In genomic region chrX:14835862-14836261, GRCm38 (mm10) we compare ENCODE assay signal across 28 mouse cellular contexts.
"Had no signal": no experiment of that assay in that cellular context is flagged by ENCODE, and none has a peak within 500 bp of the region (broad histone marks: within the 10 kb centered on the region; RNA-seq: fewer than 3 reads in every experiment).

No protein-coding gene starts in this region.

- H3K36me3 ChIP-seq: heart, embryonic 13.5 days; heart, embryonic 15.5 days; hindbrain, embryonic 13.5 days; hindbrain, embryonic 15.5 days; kidney, embryonic 15.5 days; limb, embryonic 10.5 days; limb, embryonic 12.5 days; liver, embryonic 13.5 days; liver, embryonic 15.5 days had no signal

- H3K27ac ChIP-seq: heart, adult 2 months; heart, embryonic 13.5 days; heart, embryonic 15.5 days; hindbrain, embryonic 13.5 days; hindbrain, embryonic 15.5 days; hindbrain, postnatal 0 days; kidney, embryonic 15.5 days; kidney, postnatal 0 days; left cerebral cortex, adult 2 months; limb, embryonic 10.5 days; limb, embryonic 12.5 days; liver, embryonic 13.5 days; liver, embryonic 15.5 days had no signal

- H3K4me3 ChIP-seq: heart, adult 2 months; heart, embryonic 13.5 days; heart, embryonic 15.5 days; hindbrain, embryonic 13.5 days; hindbrain, embryonic 15.5 days; kidney, embryonic 15.5 days; left cerebral cortex, adult 2 months; limb, embryonic 10.5 days; limb, embryonic 12.5 days; liver, embryonic 13.5 days; liver, embryonic 15.5 days had no signal

- DNase-seq: gastrocnemius, postnatal 14 days; gastrocnemius, postnatal 36 days; heart, adult 11 months; heart, adult 2 months; heart, postnatal 14 days; heart, postnatal 36 days; kidney, adult 11 months; kidney, adult 2 months; kidney, adult 9 months; kidney, postnatal 14 days; kidney, postnatal 36 days; layer of hippocampus, adult 9-11 months; liver; liver, embryonic 13.5 days had no signal

- H3K27me3 ChIP-seq: heart, embryonic 13.5 days; heart, embryonic 15.5 days; hindbrain, embryonic 13.5 days; hindbrain, embryonic 15.5 days; kidney, embryonic 15.5 days; limb, embryonic 12.5 days; liver, embryonic 13.5 days; liver, embryonic 15.5 days had no signal

- H3K9me3 ChIP-seq: heart, embryonic 15.5 days; hindbrain, embryonic 13.5 days; hindbrain, embryonic 15.5 days; kidney, embryonic 15.5 days; limb, embryonic 10.5 days; liver, embryonic 13.5 days; liver, embryonic 15.5 days had no signal

- ATAC-seq: hindbrain, postnatal 0 days; intestine, embryonic 16.5 days had no signal

- H3K9ac ChIP-seq: heart, embryonic 13.5 days; heart, embryonic 15.5 days; hindbrain, embryonic 13.5 days; hindbrain, embryonic 15.5 days; kidney, embryonic 15.5 days; limb, embryonic 12.5 days; liver, embryonic 13.5 days; liver, embryonic 15.5 days had no signal

- H3K4me2 ChIP-seq: heart, embryonic 11.5 days; heart, embryonic 13.5 days; heart, embryonic 15.5 days; hindbrain, embryonic 13.5 days; hindbrain, embryonic 15.5 days; kidney, embryonic 15.5 days; limb, embryonic 12.5 days; liver, embryonic 11.5 days; liver, embryonic 13.5 days; liver, embryonic 15.5 days had no signal

- H3K4me1 ChIP-seq: heart, embryonic 13.5 days; heart, embryonic 15.5 days; hindbrain, embryonic 15.5 days; kidney, embryonic 15.5 days; limb, embryonic 10.5 days; limb, embryonic 12.5 days; liver, embryonic 13.5 days; liver, embryonic 15.5 days had no signal
